In the genomic region with DNA sequence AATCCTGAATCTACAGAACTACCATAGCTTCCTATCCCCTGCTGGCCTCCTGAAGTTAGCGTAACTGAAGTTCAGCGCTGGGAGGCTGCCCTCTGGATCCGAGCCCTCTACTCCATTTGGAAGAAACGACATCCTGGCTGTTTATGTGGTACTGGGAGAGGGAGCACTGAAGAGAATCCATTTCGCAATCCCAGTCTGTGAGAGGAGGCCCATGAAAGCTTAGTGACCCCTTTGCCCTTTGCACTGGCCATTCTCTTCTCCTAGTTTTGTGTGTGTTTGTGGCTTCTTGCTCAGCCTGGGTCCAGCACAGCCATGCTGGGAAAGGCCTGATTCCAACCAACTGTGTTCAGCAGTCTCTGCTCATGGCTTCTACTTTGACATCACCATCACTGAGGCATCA, we compare ENCODE assay signal across 17 mouse cellular contexts.
"Had no signal": no experiment of that assay in that cellular context is flagged by ENCODE, and none has a peak within 500 bp of the region (broad histone marks: within the 10 kb centered on the region; RNA-seq: fewer than 3 reads in every experiment).

No protein-coding gene starts in this region.

- H3K4me1 ChIP-seq: intestine, embryonic 15.5 days; limb, embryonic 12.5 days; limb, embryonic 15.5 days; midbrain, embryonic 15.5 days; neural tube, embryonic 13.5 days had no signal

- H3K9ac ChIP-seq: intestine, embryonic 15.5 days; kidney, embryonic 15.5 days; limb, embryonic 12.5 days; limb, embryonic 15.5 days; lung, embryonic 14.5 days; midbrain, embryonic 12.5 days; midbrain, embryonic 15.5 days; neural tube, embryonic 13.5 days had no signal

- H3K27ac ChIP-seq: intestine, embryonic 15.5 days; kidney, embryonic 15.5 days; limb, embryonic 12.5 days; limb, embryonic 15.5 days; macrophage; midbrain, embryonic 12.5 days; midbrain, embryonic 15.5 days; neural tube, embryonic 13.5 days had no signal

- H3K9me3 ChIP-seq: intestine, embryonic 15.5 days; kidney, embryonic 15.5 days; limb, embryonic 12.5 days; limb, embryonic 15.5 days; midbrain, embryonic 12.5 days; midbrain, embryonic 15.5 days; neural tube, embryonic 13.5 days had no signal

- H3K4me3 ChIP-seq: intestine, embryonic 15.5 days; kidney, embryonic 15.5 days; limb, embryonic 12.5 days; limb, embryonic 15.5 days; midbrain, embryonic 12.5 days; midbrain, embryonic 15.5 days; neural tube, embryonic 13.5 days had no signal

- H3K27me3 ChIP-seq: intestine, embryonic 15.5 days; kidney, embryonic 15.5 days; midbrain, embryonic 12.5 days; midbrain, embryonic 15.5 days; neural tube, embryonic 13.5 days had no signal

- H3K36me3 ChIP-seq: intestine, embryonic 15.5 days; kidney, embryonic 15.5 days; limb, embryonic 12.5 days; limb, embryonic 15.5 days; midbrain, embryonic 12.5 days; midbrain, embryonic 15.5 days; neural tube, embryonic 13.5 days had no signal

- ATAC-seq: intestine, embryonic 15.5 days; lung, postnatal 0 days; midbrain, embryonic 15.5 days had no signal

- H3K4me2 ChIP-seq: intestine, embryonic 15.5 days; kidney, embryonic 15.5 days; limb, embryonic 12.5 days; limb, embryonic 15.5 days; lung, embryonic 14.5 days; midbrain, embryonic 12.5 days; midbrain, embryonic 15.5 days; neural tube, embryonic 13.5 days had no signal

- DNase-seq: kidney, adult 11 months; kidney, adult 8-10 months; kidney, postnatal 10 days; kidney, postnatal 4 days; left cerebral cortex, postnatal 4 days; lung, embryonic 14.5 days; thymus, adult 18-20 months; thymus, postnatal 36 days had no signal
